Mouse (Mus musculus): ENCODE data around the gene Thop1. TPM values are rescaled to one million over a fixed set of nuclear protein-coding genes. Genes with fewer than 3 reads are reported as not detected.

The Thop1 gene
- polyA plus RNA-seq (2012; ENCODE audit: insufficient read depth, insufficient read length, missing spikeins): 7.4 and 10.8 TPM in 2 replicates

DNA sequence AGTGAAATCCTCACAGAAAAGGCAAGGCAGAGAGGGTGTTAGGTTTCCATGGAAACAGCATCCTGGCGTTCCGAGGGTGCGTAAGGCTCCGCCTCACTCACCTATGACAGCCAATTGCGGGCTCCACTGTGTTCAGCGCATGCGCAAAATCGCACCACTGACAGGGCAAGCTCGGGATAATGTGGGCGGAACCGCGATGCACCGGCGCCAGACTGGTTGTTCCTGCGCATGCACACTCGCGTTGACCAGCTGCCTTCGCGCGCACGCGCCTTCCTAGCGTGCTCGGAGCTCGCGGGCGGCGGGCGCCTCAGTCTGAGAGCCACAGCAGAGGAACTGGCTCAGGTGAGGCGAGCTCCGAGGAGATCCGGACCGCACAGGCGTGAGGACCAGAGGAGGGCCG, at the start of gene Thop1:
Gene Thop1 (plus strand): TSS at position 200 of the 400 bp plus-strand sequence.
- Histone ChIP-seq H3K4me3 (ENCODE audit: insufficient read depth, low read length) (peak within 1 kb of the TSS; percentile 71), H3K4me1 (ENCODE audit: control insufficient read depth, insufficient read depth, low read length) (peaks cover 13% of the 10 kb centered on the region), H3K27ac (ENCODE audit: insufficient read depth, low read depth, low read length) (peak within 1 kb of the TSS; percentile 39)
- TF ChIP-seq CTCF (IDR thresholded peaks at IDR 0.05; ENCODE audit: low read depth, low read length): no peak
- no peak for TF ChIP-seq POLR2A (IDR thresholded peaks at IDR 0.05; ENCODE audit: borderline replicate concordance, low read depth, low read length)

DNA sequence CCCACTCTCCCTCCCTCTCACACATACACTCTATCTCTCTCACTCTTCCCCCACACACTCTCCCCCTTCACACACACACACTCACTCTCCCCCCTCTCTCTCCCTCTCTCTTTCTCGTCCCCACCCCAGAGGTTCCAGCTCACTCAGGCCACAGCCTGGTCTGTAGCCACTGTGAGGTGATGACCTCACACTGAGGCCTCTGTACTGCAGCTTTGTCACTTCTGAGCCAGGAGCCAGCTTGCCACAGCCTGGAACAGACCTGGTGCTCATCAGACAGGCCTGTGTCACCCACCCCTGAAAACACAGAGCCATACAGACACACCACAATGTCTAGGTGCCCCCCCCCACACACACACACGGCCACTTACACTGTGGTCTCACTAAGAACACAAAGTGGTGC, 49.6 kb upstream of the Thop1 start:
- peaks cover 1% of the 10 kb centered on the region; the same call in 1 of the 2 replicates for H3K4me1 ChIP-seq (ENCODE audit: control insufficient read depth, insufficient read depth, low read length)
- no peak overlapping the region for H3K4me3 ChIP-seq (ENCODE audit: insufficient read depth, low read length)
- TF ChIP-seq CTCF (IDR thresholded peaks at IDR 0.05; ENCODE audit: low read depth, low read length): no peak
- TF ChIP-seq POLR2A (IDR thresholded peaks at IDR 0.05; ENCODE audit: borderline replicate concordance, low read depth, low read length): no peak
- H3K27ac ChIP-seq (ENCODE audit: insufficient read depth, low read depth, low read length): no peak overlapping the region

DNA sequence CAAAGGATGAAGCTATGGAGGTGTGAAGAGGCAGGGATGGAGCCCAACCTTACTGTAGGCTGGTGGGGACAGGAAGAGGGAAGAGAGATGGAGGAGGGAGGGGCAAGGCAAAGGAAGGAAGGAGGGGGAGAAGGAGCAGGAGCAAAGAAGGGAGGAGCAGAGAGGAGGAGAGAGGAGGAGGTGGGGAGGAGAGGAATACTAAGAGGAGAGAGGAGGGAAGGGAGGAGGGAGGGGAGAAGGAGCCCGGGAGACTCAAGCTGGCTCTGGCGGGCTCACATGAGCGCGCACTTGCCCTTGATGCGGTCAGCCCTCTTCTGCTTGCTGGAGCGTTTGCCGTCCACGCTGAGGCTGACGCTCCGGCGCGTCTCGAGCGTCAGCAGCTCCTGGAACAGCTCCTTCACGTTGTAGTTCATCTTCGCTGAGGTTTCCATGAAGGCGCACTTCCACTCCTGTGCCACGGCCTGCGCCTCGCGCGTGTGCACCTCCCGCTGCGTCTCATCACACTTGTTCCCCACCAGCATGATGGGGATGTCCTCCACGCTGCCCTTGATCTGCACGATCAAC, 48.2 kb upstream of the Thop1 start:
- Histone ChIP-seq H3K4me3 (ENCODE audit: insufficient read depth, low read length) (peak overlapping the region; percentile 9), H3K4me1 (ENCODE audit: control insufficient read depth, insufficient read depth, low read length) (no peaks in the 10 kb centered on the region; the same call in 1 of the 2 replicates), H3K27ac (ENCODE audit: insufficient read depth, low read depth, low read length) (no peak overlapping the region)
- TF ChIP-seq CTCF (IDR thresholded peaks at IDR 0.05; ENCODE audit: low read depth, low read length) (no peak), POLR2A (IDR thresholded peaks at IDR 0.05; ENCODE audit: borderline replicate concordance, low read depth, low read length) (no peak)

DNA sequence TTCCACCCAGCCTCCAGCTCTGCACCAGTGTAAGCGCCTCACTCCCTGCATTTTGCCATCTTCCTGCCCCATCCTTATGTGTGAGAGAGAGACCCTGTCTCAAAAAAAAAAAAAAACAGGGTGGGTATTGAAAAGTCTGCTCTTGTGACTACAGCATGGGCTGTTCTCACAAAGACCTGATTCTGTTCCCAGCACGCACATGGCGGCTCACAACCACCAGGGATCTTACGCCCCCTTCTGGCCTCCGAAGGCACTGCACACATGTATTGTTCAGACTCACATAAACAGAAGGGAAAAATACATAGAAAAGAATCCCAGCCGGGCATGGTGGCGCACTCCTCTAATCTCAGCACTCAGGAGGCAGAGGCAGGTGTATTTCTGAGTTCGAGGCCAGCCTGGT, 47.1 kb upstream of the Thop1 start:
- H3K4me3 ChIP-seq (ENCODE audit: insufficient read depth, low read length): no peak overlapping the region
- peaks cover 10% of the 10 kb centered on the region for H3K4me1 ChIP-seq (ENCODE audit: control insufficient read depth, insufficient read depth, low read length)
- TF ChIP-seq POLR2A (IDR thresholded peaks at IDR 0.05; ENCODE audit: borderline replicate concordance, low read depth, low read length) (no peak), CTCF (IDR thresholded peaks at IDR 0.05; ENCODE audit: low read depth, low read length) (peak; percentile 41; the same call in 1 of the 2 replicates)
- no peak overlapping the region for H3K27ac ChIP-seq (ENCODE audit: insufficient read depth, low read depth, low read length)

DNA sequence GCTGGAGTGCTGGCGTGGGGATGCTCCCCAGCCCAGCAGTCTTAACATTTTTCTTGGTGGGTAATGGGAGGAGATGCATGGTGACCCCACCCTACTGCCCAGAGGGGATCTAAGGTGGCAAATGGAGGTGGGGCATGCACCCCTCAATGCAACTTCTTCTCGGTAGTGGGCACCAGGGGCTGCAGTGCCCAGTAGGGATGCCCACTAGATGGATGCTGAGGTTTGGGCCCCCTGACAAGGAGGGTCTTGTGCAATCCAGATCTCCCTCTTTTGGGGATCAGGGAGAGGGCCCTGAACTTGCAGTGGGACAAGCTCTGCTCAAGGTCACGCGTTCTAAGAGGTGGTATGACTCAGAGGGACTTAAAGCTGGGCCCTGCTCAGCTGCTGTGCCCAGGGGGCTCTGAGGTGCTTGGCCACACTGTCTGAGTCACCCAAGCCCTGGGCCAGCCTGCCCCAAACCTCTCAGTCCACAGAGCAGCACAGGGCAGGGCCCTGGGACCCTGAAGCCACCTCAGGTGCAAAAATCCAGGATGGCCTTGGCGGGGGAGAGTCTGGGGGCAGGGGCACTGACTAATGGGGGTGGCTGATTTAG, 45.4 kb upstream of the Thop1 start:
- Histone ChIP-seq H3K27ac (ENCODE audit: insufficient read depth, low read depth, low read length) (no peak overlapping the region), H3K4me3 (ENCODE audit: insufficient read depth, low read length) (no peak overlapping the region), H3K4me1 (ENCODE audit: control insufficient read depth, insufficient read depth, low read length) (peaks cover 11% of the 10 kb centered on the region)
- no peak for TF ChIP-seq CTCF (IDR thresholded peaks at IDR 0.05; ENCODE audit: low read depth, low read length)
- no peak for TF ChIP-seq POLR2A (IDR thresholded peaks at IDR 0.05; ENCODE audit: borderline replicate concordance, low read depth, low read length)

DNA sequence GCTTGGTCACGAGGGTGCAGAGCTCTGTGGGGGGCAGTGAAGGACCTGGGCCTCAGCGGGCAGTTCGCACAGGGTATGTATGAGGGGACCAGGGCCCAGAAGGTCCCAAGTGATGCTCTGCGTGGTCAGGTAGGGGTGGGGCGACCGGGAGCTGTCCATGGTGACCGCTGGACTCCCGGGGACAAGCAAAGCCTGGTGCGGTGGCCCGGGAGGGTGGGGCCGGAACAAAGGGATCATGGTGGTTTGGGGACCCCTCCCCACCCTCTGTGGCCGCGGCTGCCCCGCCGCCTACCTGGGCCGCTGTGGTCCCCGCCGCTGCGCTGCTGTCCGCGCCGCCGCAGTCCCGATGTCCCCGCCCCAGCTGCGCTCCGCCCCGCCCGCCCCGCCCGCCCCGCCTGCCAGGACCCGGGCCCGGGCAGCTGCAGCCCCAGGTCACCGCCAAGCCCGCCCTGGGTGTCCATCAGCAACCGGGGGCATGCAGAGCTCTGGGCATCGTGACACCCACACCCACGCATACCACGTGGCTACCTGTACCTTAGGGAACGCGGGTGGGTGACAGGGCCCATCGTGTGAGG, 44.7 kb upstream of the Thop1 start:
- Histone ChIP-seq H3K27ac (ENCODE audit: insufficient read depth, low read depth, low read length) (no peak overlapping the region), H3K4me3 (ENCODE audit: insufficient read depth, low read length) (no peak overlapping the region), H3K4me1 (ENCODE audit: control insufficient read depth, insufficient read depth, low read length) (peaks cover 11% of the 10 kb centered on the region)
- TF ChIP-seq CTCF (IDR thresholded peaks at IDR 0.05; ENCODE audit: low read depth, low read length) (no peak), POLR2A (IDR thresholded peaks at IDR 0.05; ENCODE audit: borderline replicate concordance, low read depth, low read length) (no peak)

DNA sequence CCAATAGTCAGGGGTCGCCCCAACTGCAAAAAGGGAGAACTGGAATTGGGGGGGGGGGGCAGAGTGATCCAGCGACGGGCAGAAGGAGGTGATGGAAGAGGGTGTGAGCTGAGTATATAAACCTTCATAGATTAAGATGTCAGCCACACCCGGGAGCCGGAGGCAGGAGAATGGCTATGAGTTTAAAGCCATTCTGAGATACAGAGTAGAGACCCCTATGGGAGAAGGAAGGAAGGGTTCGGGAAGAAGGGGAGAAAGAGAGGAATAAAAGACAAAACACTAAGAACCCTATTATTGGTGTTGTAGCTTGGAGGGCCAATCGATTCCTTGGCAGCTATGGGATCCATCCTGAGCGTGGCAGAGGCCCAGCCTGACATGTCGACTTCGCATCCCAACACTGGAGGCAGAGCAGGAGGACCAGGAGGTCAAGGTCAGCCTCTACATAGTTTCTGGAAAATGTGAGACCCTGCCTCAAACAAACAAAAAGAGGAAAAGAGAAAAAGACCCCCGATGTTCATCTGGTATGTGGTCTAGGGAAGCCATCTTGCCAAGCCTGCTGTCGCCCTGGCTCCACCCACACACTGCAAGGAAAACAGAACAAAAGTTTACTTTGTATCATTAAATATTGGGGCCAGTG, 44.1 kb upstream of the Thop1 start, which contains the start of gene Diras1:
Gene Diras1 (minus strand): TSS at position 24 of the 637 bp plus-strand sequence.
- H3K27ac ChIP-seq (ENCODE audit: insufficient read depth, low read depth, low read length): no peak within 1 kb of the TSS
- no peak within 1 kb of the TSS for H3K4me3 ChIP-seq (ENCODE audit: insufficient read depth, low read length)
- peaks cover 11% of the 10 kb centered on the region for H3K4me1 ChIP-seq (ENCODE audit: control insufficient read depth, insufficient read depth, low read length)
- no peak for TF ChIP-seq CTCF (IDR thresholded peaks at IDR 0.05; ENCODE audit: low read depth, low read length)
- TF ChIP-seq POLR2A (IDR thresholded peaks at IDR 0.05; ENCODE audit: borderline replicate concordance, low read depth, low read length): no peak

DNA sequence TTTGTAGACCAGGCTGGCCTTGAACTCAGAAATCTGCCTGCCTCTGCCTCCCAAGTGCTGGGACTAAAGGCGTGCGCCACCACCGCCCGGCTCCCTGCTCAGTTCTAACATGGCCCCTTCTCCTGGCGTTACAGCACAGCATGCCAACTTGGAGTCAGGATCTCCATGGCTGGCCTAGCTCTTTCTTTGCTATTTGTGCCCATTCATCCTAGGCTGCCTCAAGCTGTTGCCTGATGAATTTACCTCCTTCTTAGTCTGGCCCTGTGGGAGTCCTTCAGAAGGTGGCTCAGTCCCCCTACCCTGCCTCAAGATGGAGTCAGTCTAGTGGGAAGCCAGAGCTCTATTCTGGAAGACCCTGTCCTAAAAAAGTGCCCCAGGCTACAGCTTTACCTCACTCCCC, 43.0 kb upstream of the Thop1 start:
- no peak overlapping the region for H3K4me3 ChIP-seq (ENCODE audit: insufficient read depth, low read length)
- TF ChIP-seq CTCF (IDR thresholded peaks at IDR 0.05; ENCODE audit: low read depth, low read length) (no peak), POLR2A (IDR thresholded peaks at IDR 0.05; ENCODE audit: borderline replicate concordance, low read depth, low read length) (no peak)
- H3K4me1 ChIP-seq (ENCODE audit: control insufficient read depth, insufficient read depth, low read length): peaks cover 11% of the 10 kb centered on the region
- H3K27ac ChIP-seq (ENCODE audit: insufficient read depth, low read depth, low read length): peak overlapping the region; percentile 45

DNA sequence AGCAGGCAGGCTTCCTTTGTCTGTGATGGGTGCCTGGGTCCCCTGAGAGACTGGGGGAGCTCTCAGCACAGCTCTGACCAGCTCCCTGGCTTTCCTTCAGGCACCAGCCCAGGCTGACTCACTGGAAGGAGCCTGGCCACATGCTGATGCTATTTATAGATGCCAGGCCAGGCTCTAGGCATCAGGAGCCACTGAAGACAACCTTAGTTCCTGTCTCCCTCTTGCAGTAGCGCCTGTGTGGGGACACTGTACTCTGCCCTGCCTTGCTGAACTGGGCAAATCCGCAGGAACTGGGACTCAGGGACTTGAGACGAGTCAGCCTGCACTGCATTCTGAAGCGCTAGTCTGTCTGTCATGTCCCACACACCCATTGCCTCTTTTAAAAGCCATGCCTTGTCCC, 42.5 kb upstream of the Thop1 start:
- no peak for TF ChIP-seq CTCF (IDR thresholded peaks at IDR 0.05; ENCODE audit: low read depth, low read length)
- no peak for TF ChIP-seq POLR2A (IDR thresholded peaks at IDR 0.05; ENCODE audit: borderline replicate concordance, low read depth, low read length)
- peaks cover 11% of the 10 kb centered on the region for H3K4me1 ChIP-seq (ENCODE audit: control insufficient read depth, insufficient read depth, low read length)
- H3K4me3 ChIP-seq (ENCODE audit: insufficient read depth, low read length): no peak overlapping the region
- peak overlapping the region; percentile 45 for H3K27ac ChIP-seq (ENCODE audit: insufficient read depth, low read depth, low read length)

DNA sequence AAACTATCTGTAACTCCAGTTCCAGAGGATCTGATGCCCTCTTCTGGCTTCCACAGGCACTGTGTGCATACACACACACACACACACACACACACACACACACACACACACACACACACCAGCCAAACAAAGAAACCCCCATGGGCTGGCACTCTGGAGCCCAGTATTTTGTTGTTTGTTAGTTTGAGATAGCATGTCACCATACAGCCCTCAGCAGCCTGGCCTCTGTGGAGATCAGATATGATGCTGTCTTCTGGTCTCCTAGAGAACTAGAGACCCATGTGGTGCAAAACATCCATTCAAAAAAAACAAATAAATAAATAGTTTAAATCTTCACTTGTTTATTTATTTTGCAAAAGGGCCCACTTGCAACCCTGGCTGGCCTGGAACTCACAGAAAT, 41.6 kb upstream of the Thop1 start:
- peaks cover 11% of the 10 kb centered on the region for H3K4me1 ChIP-seq (ENCODE audit: control insufficient read depth, insufficient read depth, low read length)
- H3K4me3 ChIP-seq (ENCODE audit: insufficient read depth, low read length): no peak overlapping the region
- TF ChIP-seq CTCF (IDR thresholded peaks at IDR 0.05; ENCODE audit: low read depth, low read length) (no peak), POLR2A (IDR thresholded peaks at IDR 0.05; ENCODE audit: borderline replicate concordance, low read depth, low read length) (no peak)
- H3K27ac ChIP-seq (ENCODE audit: insufficient read depth, low read depth, low read length): no peak overlapping the region

All from bone marrow macrophage, adult 2 months (primary cell).